Mouse (Mus musculus): Measurements from ENCODE around the gene Sgtb.

DNA sequence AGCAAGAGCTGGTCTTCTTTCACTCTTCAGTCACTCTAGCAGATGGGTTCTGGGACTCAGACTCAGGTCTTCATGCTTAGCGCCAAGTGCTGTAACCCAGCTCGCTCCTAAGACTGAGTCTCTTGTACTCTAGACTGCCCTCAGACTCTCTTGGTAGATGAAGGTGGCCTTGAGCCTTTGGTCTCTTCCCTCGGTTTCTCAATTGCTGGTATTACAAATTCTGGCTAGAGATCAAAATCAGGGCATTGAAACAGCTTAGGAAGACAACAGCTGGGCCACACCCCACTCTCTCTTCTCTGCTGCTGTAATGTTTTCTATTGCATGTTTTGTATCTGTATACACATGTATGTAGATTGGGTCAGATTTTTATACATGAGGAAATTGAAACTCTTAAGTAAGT, 36.1 kb downstream of the Sgtb start:
- no peak for TF ChIP-seq ZNF384 (IDR thresholded peaks at IDR 0.05; ENCODE audit: low read depth, low read length)
- TF ChIP-seq ZC3H11A (IDR thresholded peaks at IDR 0.05; ENCODE audit: borderline replicate concordance, low read depth, low read length), result no peak
- TF ChIP-seq MAFK (IDR thresholded peaks at IDR 0.05; ENCODE audit: insufficient read depth, low read depth, low read length), result no peak
- TF ChIP-seq HCFC1 (IDR thresholded peaks at IDR 0.05; ENCODE audit: borderline replicate concordance, insufficient read depth, low read length), result no peak
